Mouse (Mus musculus): Measurements from ENCODE around the gene Hoxa10.
A peak's percentile ranks its signal among the peaks of the same experiment; 100 is the strongest.

The Hoxa10 gene

GRCm38 (mm10) chr6:52240389-52241000 lies at the start of gene Hoxa10:
Gene Hoxa10 (minus strand): TSS chr6:52240854.
- peak; percentile 67 to 87 for DNase-seq (ENCODE audit: inconsistent age in 2 of 2, low spot score in 1 of 2)

- DNase-seq (ENCODE audit: inconsistent age in 2 of 2, low spot score in 1 of 2): peak in 1 of 2 experiments; percentile 17
These were observed 49.5 kb upstream of the Hoxa10 start for GRCm38 (mm10) chr6:52290186-52290585.

DNA sequence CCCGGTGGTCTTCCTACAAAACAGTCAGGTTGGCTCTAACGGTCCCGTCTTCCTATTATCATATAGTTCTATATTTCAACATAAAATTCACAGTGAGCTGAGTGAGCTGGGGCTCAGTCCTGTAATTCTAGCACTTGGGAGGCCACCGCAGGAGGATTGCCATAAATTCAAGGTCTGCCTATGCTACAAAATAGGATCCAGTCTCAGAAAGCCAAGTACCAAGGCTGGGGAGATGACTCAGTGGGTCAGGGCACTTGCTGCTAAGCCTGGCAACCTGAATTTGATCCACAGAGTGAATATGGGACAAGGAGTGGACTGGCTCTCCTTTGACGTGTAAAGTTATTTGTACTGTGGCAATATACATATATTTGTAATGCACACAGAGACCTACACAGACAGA lies 43.2 kb upstream of the Hoxa10 start:
- peak in 1 of 2 experiments; percentile 84 for DNase-seq (ENCODE audit: inconsistent age in 2 of 2, low spot score in 1 of 2)

GRCm38 (mm10) chr6:52281084-52281483 lies 40.4 kb upstream of the Hoxa10 start:
- peak in 1 of 2 experiments; percentile 13 for DNase-seq (ENCODE audit: inconsistent age in 2 of 2, low spot score in 1 of 2)

- DNase-seq (ENCODE audit: inconsistent age in 2 of 2, low spot score in 1 of 2): no peak
These were observed 36.3 kb upstream of the Hoxa10 start for GRCm38 (mm10) chr6:52276920-52277319.

DNA sequence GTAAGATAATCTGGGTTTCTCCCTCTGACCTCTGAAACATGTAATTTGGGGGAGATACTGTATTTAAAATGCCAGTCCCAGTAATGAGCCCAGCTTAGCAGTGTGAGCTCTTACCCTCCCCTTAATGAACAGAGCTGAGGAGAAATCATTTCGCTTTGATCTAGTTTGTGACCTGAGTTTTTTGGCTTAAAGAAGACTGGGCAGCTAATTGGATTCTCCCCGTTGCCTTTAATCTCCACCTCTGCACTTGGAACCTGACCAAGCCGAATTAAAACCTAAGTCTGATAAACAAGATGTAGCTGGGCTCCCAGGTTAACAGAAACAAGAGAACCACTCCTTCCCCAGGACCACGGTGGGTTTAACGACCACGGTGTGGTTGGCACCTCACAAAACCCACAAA lies 35.7 kb upstream of the Hoxa10 start:
- no peak for DNase-seq (ENCODE audit: inconsistent age in 2 of 2, low spot score in 1 of 2)

DNA sequence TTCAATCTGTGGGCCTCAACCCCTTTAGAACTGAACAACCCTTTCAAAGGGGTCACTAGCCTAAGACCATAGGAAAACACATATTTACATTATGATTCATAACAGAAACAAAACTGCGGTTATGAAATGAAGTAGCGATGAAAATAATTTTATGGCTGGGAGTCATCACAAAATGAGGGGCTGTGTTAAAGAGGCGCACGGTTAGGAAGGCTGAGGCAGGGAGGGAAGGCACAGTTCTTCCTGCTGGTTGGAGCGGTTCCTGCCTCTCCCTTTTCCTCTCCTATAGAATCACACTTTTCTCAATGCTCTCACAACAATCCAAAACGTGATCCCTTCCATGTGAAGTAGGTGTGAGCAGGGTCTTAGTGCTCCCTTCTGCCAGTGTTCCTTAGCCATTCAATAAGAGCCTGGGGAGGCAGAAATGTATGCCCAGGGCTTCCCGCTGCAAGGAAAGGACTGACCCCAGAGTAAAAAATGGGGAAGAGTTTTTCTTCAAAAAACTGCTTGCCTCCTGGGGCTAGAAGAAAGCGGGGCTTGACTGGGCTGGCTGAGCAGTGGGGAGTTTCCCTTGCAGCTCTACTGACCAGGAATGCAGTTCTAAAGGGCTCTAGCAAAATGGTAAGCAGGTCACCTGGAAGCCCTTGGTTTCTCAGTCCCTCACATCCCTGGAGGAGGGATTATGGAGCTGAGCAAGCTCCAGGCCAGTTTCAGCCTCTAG lies 35.1 kb upstream of the Hoxa10 start:
- DNase-seq (ENCODE audit: inconsistent age in 2 of 2, low spot score in 1 of 2): no peak

- DNase-seq (ENCODE audit: inconsistent age in 2 of 2, low spot score in 1 of 2): no peak
These were observed 33.9 kb upstream of the Hoxa10 start for GRCm38 (mm10) chr6:52274576-52274975.

- peak in 1 of 2 experiments; percentile 25 for DNase-seq (ENCODE audit: inconsistent age in 2 of 2, low spot score in 1 of 2)
These were observed 33.1 kb upstream of the Hoxa10 start for GRCm38 (mm10) chr6:52273656-52274280.

DNA sequence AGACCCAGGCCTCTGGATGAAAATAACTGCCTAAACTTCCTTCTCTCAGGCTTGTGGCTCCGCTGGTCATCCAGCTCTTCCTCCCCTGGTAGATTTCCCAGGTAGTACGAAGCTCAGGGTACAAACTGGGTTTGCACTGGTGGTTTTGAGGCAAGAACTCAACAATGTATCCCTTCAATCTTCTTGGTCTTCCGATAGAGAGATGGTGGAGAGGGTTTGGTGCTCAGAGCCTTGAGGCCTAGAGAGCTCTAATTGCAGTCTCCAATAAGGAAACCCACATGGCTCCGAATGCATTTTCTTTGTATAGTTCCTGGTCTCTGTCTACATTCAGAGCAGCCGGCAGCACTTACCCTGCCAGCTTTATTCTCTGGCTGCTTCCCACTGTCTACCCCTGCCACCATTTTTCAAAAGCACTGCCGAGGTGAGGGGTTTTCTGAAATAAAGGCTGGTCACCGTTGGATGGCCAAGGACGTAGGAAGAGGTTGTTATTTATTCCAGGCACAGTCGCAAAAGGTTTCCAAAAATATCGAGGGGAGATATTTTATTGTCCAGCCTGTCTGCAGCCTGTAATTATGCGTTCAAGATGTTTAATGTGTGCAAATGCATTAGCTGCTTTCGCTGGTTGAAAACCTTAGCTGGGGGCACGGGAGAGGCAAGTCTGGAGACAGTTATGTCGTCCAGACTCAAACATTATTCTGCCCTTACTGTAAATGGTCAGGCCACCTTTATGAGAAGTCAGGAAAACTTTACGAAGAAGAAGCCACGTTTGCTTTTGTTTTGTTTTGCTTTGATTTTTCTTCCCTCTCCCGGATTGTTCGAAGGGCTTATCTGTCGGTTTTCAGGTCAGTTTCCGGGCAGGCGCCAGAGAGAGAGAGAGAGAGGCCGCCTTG lies 32.4 kb upstream of the Hoxa10 start:
- no peak for DNase-seq (ENCODE audit: inconsistent age in 2 of 2, low spot score in 1 of 2)

GRCm38 (mm10) chr6:52270494-52271480 lies 30.1 kb upstream of the Hoxa10 start:
- peak; percentile 42 to 87 for DNase-seq (ENCODE audit: inconsistent age in 2 of 2, low spot score in 1 of 2)

DNA sequence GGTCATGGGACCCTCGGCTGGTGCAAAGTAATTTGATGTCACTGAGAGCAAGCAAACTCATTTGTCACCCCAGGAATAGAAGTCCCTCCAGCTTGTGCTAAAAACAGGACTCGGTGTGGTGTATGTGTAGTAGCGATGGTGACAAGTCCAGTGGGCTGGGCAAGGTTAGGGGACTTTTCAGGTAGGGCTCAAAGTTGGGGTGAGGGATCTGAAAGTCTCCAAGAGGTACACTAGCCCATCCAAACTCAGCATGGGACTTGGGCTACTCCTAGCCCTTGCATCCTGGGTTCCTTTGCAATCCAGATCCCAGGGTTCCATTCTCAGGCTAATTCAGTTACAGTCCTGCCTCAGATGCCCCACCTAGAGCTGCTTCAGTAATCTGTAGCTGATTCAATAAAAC lies 28.1 kb upstream of the Hoxa10 start:
- DNase-seq (ENCODE audit: inconsistent age in 2 of 2, low spot score in 1 of 2): no peak

DNA sequence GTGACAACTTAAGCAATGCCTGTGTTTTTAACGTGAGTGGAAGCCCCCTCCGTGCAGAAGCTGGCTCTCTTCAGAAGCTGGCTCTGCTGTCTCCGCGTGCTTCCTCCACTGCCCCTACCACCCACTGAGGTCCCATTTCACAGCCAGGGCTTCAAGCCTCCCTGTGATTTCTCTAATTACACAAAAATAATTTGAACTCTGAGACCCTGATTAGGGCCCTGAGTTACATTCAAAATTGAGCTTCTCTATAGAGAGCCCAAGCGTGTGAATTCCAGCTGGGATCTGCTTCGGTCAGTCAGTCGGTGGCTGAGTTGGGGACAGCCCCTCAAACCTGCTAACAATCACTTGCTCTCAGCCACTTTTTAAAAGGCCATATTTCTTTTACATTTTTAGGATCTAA lies 27.7 kb upstream of the Hoxa10 start:
- no peak for DNase-seq (ENCODE audit: inconsistent age in 2 of 2, low spot score in 1 of 2)

- no peak for DNase-seq (ENCODE audit: inconsistent age in 2 of 2, low spot score in 1 of 2)
These were observed 27.0 kb upstream of the Hoxa10 start for GRCm38 (mm10) chr6:52267691-52268090.

DNA sequence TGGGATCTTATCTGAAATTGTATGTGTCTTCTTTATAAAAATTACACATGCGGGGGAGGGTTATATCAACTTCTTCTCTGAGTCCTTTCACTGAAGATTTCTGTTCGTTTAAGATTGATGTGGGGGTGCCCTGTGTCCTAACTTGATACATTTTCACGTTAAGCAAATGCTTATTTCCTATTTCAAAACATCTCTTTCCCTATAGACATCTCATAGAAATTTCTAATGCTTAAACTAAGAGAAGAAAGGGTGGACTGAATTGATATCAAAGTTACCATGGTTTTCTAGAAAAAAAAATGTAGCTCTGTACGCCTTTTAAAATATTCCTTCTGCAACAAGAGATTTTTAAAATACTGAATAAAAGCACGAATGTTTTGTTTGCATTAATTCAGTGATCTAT lies 26.6 kb upstream of the Hoxa10 start:
- DNase-seq (ENCODE audit: inconsistent age in 2 of 2, low spot score in 1 of 2): no peak

- DNase-seq (ENCODE audit: inconsistent age in 2 of 2, low spot score in 1 of 2): peak in 1 of 2 experiments; percentile 42
These were observed 26.0 kb upstream of the Hoxa10 start for GRCm38 (mm10) chr6:52266666-52266985.

DNA sequence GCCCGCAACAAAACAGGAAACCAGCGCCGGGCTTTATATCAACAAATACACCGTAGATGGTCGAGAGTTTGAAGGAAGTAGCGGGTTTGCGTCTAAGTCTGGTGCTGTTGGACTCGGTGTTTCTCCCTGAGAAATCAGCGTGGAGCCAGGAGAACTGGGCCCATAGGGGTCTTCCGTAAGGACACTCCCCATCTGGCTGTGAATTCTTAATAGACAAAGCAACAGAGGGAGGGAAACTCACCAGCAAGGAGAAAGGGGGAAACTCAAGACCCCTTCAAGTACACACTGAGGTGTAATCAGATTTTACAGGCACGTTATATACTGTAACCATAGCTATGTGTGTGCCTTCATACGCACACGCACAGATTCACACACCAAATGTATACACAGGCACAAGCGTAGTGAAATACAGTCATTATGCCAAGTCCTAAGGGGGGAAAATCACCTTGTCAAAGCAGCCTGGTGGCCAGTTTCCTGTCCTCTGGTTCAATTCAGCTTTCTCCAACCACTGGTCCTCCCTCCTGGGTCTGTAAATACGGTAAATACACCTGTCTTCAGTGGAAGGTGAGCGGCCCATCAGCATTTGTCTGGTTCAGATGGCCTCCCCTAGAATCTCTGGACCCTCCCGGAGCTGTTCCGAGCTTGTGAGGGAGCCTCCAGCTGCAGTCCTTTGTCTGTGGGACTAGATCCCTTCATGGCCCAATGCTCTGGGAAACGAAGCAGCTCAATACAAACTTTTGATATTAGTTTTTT lies 25.4 kb upstream of the Hoxa10 start:
- peak in 1 of 2 experiments; percentile 28 for DNase-seq (ENCODE audit: inconsistent age in 2 of 2, low spot score in 1 of 2)

DNA sequence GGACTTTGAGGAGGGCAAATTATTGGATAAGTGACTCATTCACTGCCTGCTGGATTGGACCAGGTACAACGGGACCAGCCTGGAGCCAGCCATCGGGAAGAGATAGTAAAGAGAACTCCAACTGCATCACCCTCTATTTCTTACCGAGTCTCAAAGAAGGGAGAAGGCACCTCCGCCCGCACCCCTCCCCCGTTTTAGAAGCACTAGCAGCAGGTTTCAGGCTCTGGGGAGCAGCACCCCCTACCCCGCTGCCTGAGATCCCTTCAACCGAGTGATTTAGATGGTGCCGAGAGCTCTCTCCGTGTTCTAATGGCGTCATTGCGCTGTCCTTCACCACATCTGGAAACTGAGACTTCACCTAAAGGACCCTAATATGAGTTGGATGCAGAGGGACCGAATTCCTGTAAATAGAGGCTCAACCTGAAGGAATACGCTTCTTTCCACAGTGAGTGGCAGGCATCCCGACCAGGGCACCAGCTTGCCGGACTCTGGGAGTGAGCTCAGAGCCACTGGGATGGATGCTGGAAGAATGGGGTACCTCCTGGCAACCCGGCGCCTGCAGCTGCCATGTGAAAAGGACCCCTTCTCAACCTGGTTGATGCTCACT lies 24.8 kb upstream of the Hoxa10 start:
- DNase-seq (ENCODE audit: inconsistent age in 2 of 2, low spot score in 1 of 2): peak in 1 of 2 experiments; percentile 29
